Mouse (Mus musculus) MEL (cell line): ENCODE data around the gene Epha2. TPM values are rescaled to one million over a fixed set of nuclear protein-coding genes. Genes with fewer than 3 reads are reported as not detected.
A peak's percentile ranks its signal among the peaks of the same experiment; 100 is the strongest.

Experiments used
- DNase-seq: peaks from one replicate; pipeline ENCODE4 v3.0.0; 2011; ENCODE audit warnings: low read depth, low spot score
- H3K27ac ChIP-seq: 2 replicates; pipeline ENCODE4 v1.5.1; 2012; ENCODE audit warnings: low read depth, mild to moderate bottlenecking, control low read depth, low read length, moderate library complexity; ENCODE audit not compliant: control insufficient read depth
- H3K27me3 ChIP-seq, 2 experiments: fragments of 150-350 bp in 1 of 2; sonication (generic) in 1 of 2; 2 replicates each; pipeline ENCODE4 v1.6.1; 2012; ENCODE audit warnings: low read length in 2 of 2, mild to moderate bottlenecking in 2 of 2, improper control_type of control experiment in 1 of 2, moderate library complexity in 1 of 2; ENCODE audit not compliant: insufficient read depth in 2 of 2, control insufficient read depth in 1 of 2
- H3K36me3 ChIP-seq, 2 experiments: 2 replicates each; pipeline ENCODE4 v1.6.1; 2012 to 2014; ENCODE audit warnings: low read length in 2 of 2, improper control_type of control experiment in 1 of 2, inconsistent platforms in 1 of 2, mild to moderate bottlenecking in 1 of 2; ENCODE audit not compliant: insufficient read depth in 2 of 2, control insufficient read depth in 1 of 2
- H3K4me1 ChIP-seq, 2 experiments: fragments of 150-350 bp in 1 of 2; sonication (generic) in 1 of 2; 2 replicates each; pipeline ENCODE4 v1.6.1; 2012; ENCODE audit warnings: low read length in 2 of 2, improper control_type of control experiment in 1 of 2, mild to moderate bottlenecking in 1 of 2; ENCODE audit not compliant: insufficient read depth in 2 of 2, control insufficient read depth in 1 of 2
- H3K4me3 ChIP-seq, 2 experiments: fragments of 150-350 bp in 1 of 2; sonication (generic) in 1 of 2; 2 replicates each; pipeline ENCODE4 v1.5.1; 2012; ENCODE audit warnings: low read depth in 2 of 2, low read length in 2 of 2, mild to moderate bottlenecking in 2 of 2, moderate library complexity in 2 of 2, control low read depth in 1 of 2, improper control_type of control experiment in 1 of 2; ENCODE audit not compliant: control insufficient read depth in 1 of 2, insufficient read depth in 1 of 2
- H3K79me2 ChIP-seq: 2 replicates; pipeline ENCODE4 v1.6.1; 2012; ENCODE audit warnings: mild to moderate bottlenecking, low read length, moderate library complexity; ENCODE audit not compliant: control insufficient read depth, poor library complexity, insufficient read depth
- H3K9ac ChIP-seq: 2 replicates; pipeline ENCODE4 v1.6.1; 2012; ENCODE audit warnings: low read depth, mild to moderate bottlenecking, control low read depth, low read length, moderate library complexity; ENCODE audit not compliant: control insufficient read depth, poor library complexity, severe bottlenecking
- H3K9me3 ChIP-seq: fragments of 150-350 bp; sonication (generic); replicated peaks from 2 replicates; pipeline ENCODE4 v1.6.1; 2012; ENCODE audit warnings: mild to moderate bottlenecking, low read length, improper control_type of control experiment, moderate library complexity; ENCODE audit not compliant: insufficient read depth
- BHLHE40 ChIP-seq: IDR thresholded peaks from 2 replicates; pipeline ENCODE4 v1.6.1; 2012; ENCODE audit warnings: low read depth, mild to moderate bottlenecking, inconsistent platforms, low read length, improper control_type of control experiment, borderline replicate concordance
- CTCF ChIP-seq, 3 experiments: IDR thresholded peaks in 2 of 3; conservative IDR thresholded peaks in 1 of 3; 2 replicates each; pipeline ENCODE4 v1.5.1; 2011 to 2012; ENCODE audit warnings: low read length in 3 of 3, low read depth in 2 of 3, mild to moderate bottlenecking in 2 of 3, improper control_type of control experiment in 1 of 3, inconsistent platforms in 1 of 3, mixed read lengths in 1 of 3, moderate library complexity in 1 of 3; ENCODE audit not compliant: control insufficient read depth in 1 of 3, insufficient read depth in 1 of 3, poor library complexity in 1 of 3, severe bottlenecking in 1 of 3
- ELF1 ChIP-seq: IDR thresholded peaks from 2 replicates; pipeline ENCODE4 v1.6.1; 2014; ENCODE audit warnings: low read depth, mild to moderate bottlenecking, inconsistent platforms, low read length, improper control_type of control experiment, moderate library complexity
- HCFC1 ChIP-seq: IDR thresholded peaks from 2 replicates; pipeline ENCODE4 v1.6.1; 2012; ENCODE audit warnings: low read depth, mild to moderate bottlenecking, inconsistent platforms, low read length, improper control_type of control experiment, moderate library complexity
- JUND ChIP-seq: IDR thresholded peaks from 2 replicates; pipeline ENCODE4 v1.6.1; 2011; ENCODE audit warnings: low read depth, mild to moderate bottlenecking, improper control_type of control experiment, low read length
- MAX ChIP-seq: IDR thresholded peaks from 2 replicates; pipeline ENCODE4 v1.6.1; 2011; ENCODE audit warnings: low read length, improper control_type of control experiment
- MEF2A ChIP-seq: IDR thresholded peaks from 2 replicates; pipeline ENCODE4 v1.6.1; 2014; ENCODE audit warnings: low read depth, mild to moderate bottlenecking, inconsistent platforms, low read length, improper control_type of control experiment; ENCODE audit not compliant: poor library complexity, insufficient replicate concordance, severe bottlenecking; ENCODE audit errors: extremely low read depth
- MXI1 ChIP-seq: IDR thresholded peaks from 2 replicates; pipeline ENCODE4 v1.6.1; 2011; ENCODE audit warnings: mild to moderate bottlenecking, low read depth, low read length, improper control_type of control experiment
- NELFE ChIP-seq: IDR thresholded peaks from 2 replicates; pipeline ENCODE4 v1.6.1; 2011; ENCODE audit warnings: low read depth, low read length, improper control_type of control experiment
- POLR2A ChIP-seq, 2 experiments: IDR thresholded peaks; 2 replicates each; pipeline ENCODE4 v1.6.1; 2011 to 2012; ENCODE audit warnings: low read length in 2 of 2, mild to moderate bottlenecking in 2 of 2, control low read depth in 1 of 2, improper control_type of control experiment in 1 of 2, low read depth in 1 of 2, moderate library complexity in 1 of 2; ENCODE audit not compliant: control insufficient read depth in 1 of 2, insufficient read depth in 1 of 2, poor library complexity in 1 of 2
- TAL1 ChIP-seq: IDR thresholded peaks from 2 replicates; pipeline ENCODE4 v1.6.1; 2012; ENCODE audit warnings: mild to moderate bottlenecking, inconsistent platforms, low read length, moderate library complexity, mixed read lengths
- TCF12 ChIP-seq: IDR thresholded peaks from 2 replicates; pipeline ENCODE4 v1.6.1; 2014; ENCODE audit warnings: low read depth, mild to moderate bottlenecking, inconsistent platforms, low read length, improper control_type of control experiment, moderate library complexity
- UBTF ChIP-seq: IDR thresholded peaks from 2 replicates; pipeline ENCODE4 v1.6.1; 2012; ENCODE audit warnings: low read depth, mild to moderate bottlenecking, inconsistent platforms, low read length, improper control_type of control experiment, moderate library complexity, borderline replicate concordance; ENCODE audit not compliant: insufficient read depth
- USF2 ChIP-seq, 2 experiments: IDR thresholded peaks; 2 replicates each; pipeline ENCODE4 v1.6.1; 2011 to 2012; ENCODE audit warnings: improper control_type of control experiment in 2 of 2, low read length in 2 of 2, borderline replicate concordance in 1 of 2, inconsistent platforms in 1 of 2, low read depth in 1 of 2, mild to moderate bottlenecking in 1 of 2; ENCODE audit not compliant: insufficient read depth in 1 of 2
- ZKSCAN1 ChIP-seq: IDR thresholded peaks from 2 replicates; pipeline ENCODE4 v1.6.1; 2012; ENCODE audit warnings: low read depth, mild to moderate bottlenecking, inconsistent platforms, low read length, improper control_type of control experiment, moderate library complexity
- polyA plus RNA-seq, 2 experiments: library from polyadenylated mRNA; stranded (reverse) in 1 of 2; unstranded in 1 of 2; fragments of >175 nt in 1 of 2; fragments of >200 nt in 1 of 2; gene quantifications; 2 replicates each; pipeline versions ENCODE4 v1.2.1 to v1.2.4; 2012; ENCODE audit warnings: low replicate concordance in 2 of 2, low read depth in 1 of 2; ENCODE audit not compliant: insufficient read length in 2 of 2, insufficient read depth in 1 of 2, missing spikeins in 1 of 2
- total RNA-seq: library from RNA; depleted of rRNA; stranded (reverse); fragments of 300-350 nt; gene quantifications from 2 replicates; pipeline ENCODE4 v1.2.3, GENCODE M21; 2012

Gene Epha2
- total and polyA plus RNA-seq, 3 experiments, result 2.3 to 5.9 TPM; not detected in 1

- peaks cover 0 to 29% of the 10 kb centered on the region in 2 experiments; a peak in 2 of 4 replicates for H3K36me3 ChIP-seq
- no peaks in the 10 kb centered on the region for H3K27me3 ChIP-seq
- no peak overlapping the region for H3K9ac ChIP-seq
- TF ChIP-seq MXI1 (no peak), ELF1 (no peak), NELFE (no peak), MEF2A (no peak), HCFC1 (no peak)
- peaks cover 13 to 40% of the 10 kb centered on the region in 2 experiments for H3K4me1 ChIP-seq
- no peaks in the 10 kb centered on the region for H3K79me2 ChIP-seq
- no peaks in the 10 kb centered on the region for H3K9me3 ChIP-seq
- no peak for DNase-seq
- H3K27ac ChIP-seq, result peak overlapping the region; percentile 73
- H3K4me3 ChIP-seq, result no peak overlapping the region
Measured at GRCm38 (mm10) chr4:141311506-141311905, 10.5 kb downstream of the Epha2 start.

GRCm38 (mm10) chr4:141311908-141312307 lies 10.9 kb downstream of the Epha2 start:
- Histone ChIP-seq H3K4me3 (peak overlapping the region in 1 of 2 experiments; percentile 42; a peak in 2 of 4 replicates), H3K27ac (peak overlapping the region; percentile 73), H3K9ac (peak overlapping the region; percentile 62), H3K4me1 (peaks cover 13 to 40% of the 10 kb centered on the region in 2 experiments), H3K36me3 (peaks cover 0 to 29% of the 10 kb centered on the region in 2 experiments; a peak in 2 of 4 replicates), H3K27me3 (no peaks in the 10 kb centered on the region), H3K9me3 (no peaks in the 10 kb centered on the region), H3K79me2 (no peaks in the 10 kb centered on the region)
- no peak for DNase-seq
- TF ChIP-seq MAX (no peak; the same call in 1 of the 2 replicates), HCFC1 (no peak), POLR2A (IDR thresholded peaks at IDR 0.05; ENCODE audit: control insufficient read depth in 1 of 2, insufficient read depth in 1 of 2, low read depth in 1 of 2, low read length in 2 of 2, poor library complexity in 1 of 2) (no peak), BHLHE40 (no peak), CTCF (IDR thresholded peaks at IDR 0.05 in 2 of 3, conservative IDR thresholded peaks at IDR 0.05 in 1 of 3; ENCODE audit: control insufficient read depth in 1 of 3, insufficient read depth in 1 of 3, low read depth in 2 of 3, low read length in 3 of 3, poor library complexity in 1 of 3, severe bottlenecking in 1 of 3) (no peak), UBTF (no peak), ZKSCAN1 (no peak), JUND (no peak), TAL1 (no peak), TCF12 (no peak), USF2 (IDR thresholded peaks at IDR 0.05; ENCODE audit: borderline replicate concordance in 1 of 2, insufficient read depth in 1 of 2, low read depth in 1 of 2, low read length in 2 of 2) (no peak)
